In the genomic region with DNA sequence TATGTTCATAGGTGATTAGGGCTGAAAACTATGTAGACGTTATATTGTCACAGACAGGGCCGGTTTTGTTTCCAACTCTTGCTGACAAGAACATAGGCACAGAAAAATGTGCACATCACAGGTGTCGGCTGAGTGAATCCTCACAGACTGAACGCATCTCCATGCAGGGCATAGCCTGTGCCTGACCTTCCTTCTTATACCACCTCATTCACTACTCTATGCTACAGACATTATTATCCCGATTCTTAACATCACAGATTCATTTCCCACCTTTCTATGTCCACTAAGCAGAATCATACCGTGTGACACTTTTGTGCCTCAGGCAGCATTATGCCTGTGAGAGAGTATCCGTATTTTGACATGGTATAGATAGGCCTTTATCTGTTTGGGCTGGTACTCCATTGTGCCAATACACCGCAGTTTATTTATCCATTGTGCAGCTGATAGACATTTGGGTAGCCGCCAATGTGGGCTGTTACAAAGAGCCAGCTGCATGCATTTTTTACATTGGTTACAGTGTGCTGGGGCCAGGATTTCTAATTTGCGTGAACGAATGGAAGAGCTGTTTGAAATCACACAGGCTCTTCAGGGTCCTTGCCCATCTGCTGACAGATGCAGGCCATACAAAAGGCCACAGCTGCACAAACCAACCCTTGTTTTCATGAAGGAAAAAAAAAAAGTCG, we compare ENCODE assay signal across 11 mouse cellular contexts. TPM values are rescaled to one million over a fixed set of nuclear protein-coding genes. Genes with fewer than 3 reads are reported as not detected.
DNase-seq lines count a peak whose midpoint lies in the region; ATAC-seq and TF ChIP-seq lines count a peak whose summit lies in the region.
"Had no signal": no experiment of that assay in that cellular context is flagged by ENCODE, and none has a peak within 500 bp of the region (broad histone marks: within the 10 kb centered on the region; RNA-seq: fewer than 3 reads in every experiment).

No protein-coding gene starts in this region.

- DNase-seq in frontal cortex, postnatal 10 days (ENCODE audit: low spot score in 2 of 2), result peak; percentile 27 to 41
- DNase-seq in frontal cortex, postnatal 25 days (ENCODE audit: low spot score in 2 of 2), result no peak
- DNase-seq in MEL (ENCODE audit: low read depth, low spot score), result peak; percentile 5
- DNase-seq in forebrain, embryonic 14.5 days (ENCODE audit: low spot score), result peak; percentile 92
- DNase-seq in lung, postnatal 14 days, result peak; percentile 38
- DNase-seq in adrenal gland, postnatal 4 days (ENCODE audit: low spot score in 2 of 2), result no peak
- no peak for DNase-seq in urinary bladder, postnatal 14 days (ENCODE audit: low spot score)
- DNase-seq in kidney, adult 11 months, result no peak

- no peaks in the 10 kb centered on the region for H3K79me2 ChIP-seq in MEL (ENCODE audit: control insufficient read depth, insufficient read depth, low read length, poor library complexity)

- no peak for TF ChIP-seq POLR2A in MEL (IDR thresholded peaks at IDR 0.05; ENCODE audit: control insufficient read depth in 1 of 2, insufficient read depth in 1 of 2, low read depth in 1 of 2, low read length in 2 of 2, poor library complexity in 1 of 2)

- no peak for TF ChIP-seq RAD21 in MEL (IDR thresholded peaks at IDR 0.05; ENCODE audit: low read depth, low read length)

- 32% methylated on average over 12 of the region's 12 CpGs for WGBS in forebrain, embryonic 14.5 days

- H3K4me3 ChIP-seq in MEL (ENCODE audit: control insufficient read depth in 1 of 2, insufficient read depth in 1 of 2, low read depth in 2 of 2, low read length in 2 of 2), result no peak overlapping the region
- no peak overlapping the region for H3K4me3 ChIP-seq in forebrain, embryonic 14.5 days (ENCODE audit: low read depth, low read length)

- no peaks in the 10 kb centered on the region for H3K9me3 ChIP-seq in MEL (replicated peaks; ENCODE audit: insufficient read depth, low read length)
- H3K9me3 ChIP-seq in forebrain, embryonic 14.5 days (replicated peaks; ENCODE audit: control insufficient read depth, low read length), result no peaks in the 10 kb centered on the region

- no peak for TF ChIP-seq EP300 in MEL (IDR thresholded peaks at IDR 0.05; ENCODE audit: low read depth in 1 of 2, low read length in 2 of 2)

- H3K36me3 ChIP-seq in MEL (ENCODE audit: control insufficient read depth in 1 of 2, insufficient read depth in 2 of 2, low read length in 2 of 2), result no peaks in the 10 kb centered on the region
- no peaks in the 10 kb centered on the region for H3K36me3 ChIP-seq in forebrain, embryonic 14.5 days (ENCODE audit: control insufficient read depth, insufficient read depth, low read length)

- peak; percentile 92 for ATAC-seq in forebrain, embryonic 14.5 days

- no peaks in the 10 kb centered on the region for H3K27me3 ChIP-seq in MEL (ENCODE audit: control insufficient read depth in 1 of 2, insufficient read depth in 2 of 2, low read length in 2 of 2)
- H3K27me3 ChIP-seq in forebrain, embryonic 14.5 days (replicated peaks; ENCODE audit: control insufficient read depth, insufficient read depth, low read length), result no peaks in the 10 kb centered on the region

- TF ChIP-seq CTCF in MEL (IDR thresholded peaks at IDR 0.05 in 2 of 3, conservative IDR thresholded peaks at IDR 0.05 in 1 of 3; ENCODE audit: control insufficient read depth in 1 of 3, insufficient read depth in 1 of 3, low read depth in 2 of 3, low read length in 3 of 3, poor library complexity in 1 of 3, severe bottlenecking in 1 of 3), result no peak

- no peak overlapping the region for H3K27ac ChIP-seq in MEL (ENCODE audit: control insufficient read depth, low read depth, low read length)
- peak overlapping the region; percentile 61; the same call in 1 of the 2 replicates for H3K27ac ChIP-seq in forebrain, embryonic 14.5 days (ENCODE audit: low read depth, low read length)

- H3K9ac ChIP-seq in MEL (ENCODE audit: control insufficient read depth, low read depth, low read length, poor library complexity, severe bottlenecking), result no peak overlapping the region
- no peak overlapping the region for H3K9ac ChIP-seq in forebrain, embryonic 14.5 days (ENCODE audit: low read length)

- peaks cover 0 to 6% of the 10 kb centered on the region in 2 experiments; a peak in 2 of 4 replicates for H3K4me1 ChIP-seq in MEL (ENCODE audit: control insufficient read depth in 1 of 2, insufficient read depth in 2 of 2, low read length in 2 of 2)
- H3K4me1 ChIP-seq in forebrain, embryonic 14.5 days (ENCODE audit: control insufficient read depth, insufficient read depth, low read length), result peaks cover 12% of the 10 kb centered on the region; the same call in 1 of the 2 replicates

- H3K4me2 ChIP-seq in forebrain, embryonic 14.5 days (ENCODE audit: low read length), result no peak overlapping the region

TF ChIP-seq in MEL, 35 proteins besides CTCF, POLR2A, EP300 and RAD21:
- TF ChIP-seq UBTF (IDR thresholded peaks at IDR 0.05; ENCODE audit: borderline replicate concordance, insufficient read depth, low read depth, low read length) (no peak), RCOR1 (IDR thresholded peaks at IDR 0.05; ENCODE audit: low read depth, low read length) (no peak), HCFC1 (IDR thresholded peaks at IDR 0.05; ENCODE audit: low read depth, low read length) (no peak)

RNA-seq across cellular contexts. Expression of a gene that starts 33.5 kb away (rescaled TPM):
- total RNA-seq in MEL (2012; rRNA removed), result not detected in 2 replicates
- polyA plus RNA-seq in MEL (2012; ENCODE audit: insufficient read depth in 1 of 2, insufficient read length in 2 of 2, low read depth in 1 of 2, low replicate concordance in 2 of 2, missing spikeins in 1 of 2), result not detected
- polyA plus RNA-seq in forebrain, embryonic 14.5 days (2014; fragmentation: Nextera tagmentation; extraction: Ambion mirVana), result not detected in 2 replicates
- not detected for total RNA-seq in adrenal gland, postnatal 4 days (2021)
- polyA plus RNA-seq: kidney, embryonic 16.5 days; liver, embryonic 16.5 days; stomach, embryonic 14.5 days had no signal

Comparison
In these comparisons a context has a peak if more than half of its experiments do, and no peak if none do; other contexts are left out.
1. DNase-seq: peak in frontal cortex, postnatal 10 days (2 of 2), MEL (single experiment), forebrain, embryonic 14.5 days (single experiment) and lung, postnatal 14 days (single experiment); none in frontal cortex, postnatal 25 days (0 of 2), adrenal gland, postnatal 4 days (0 of 2), urinary bladder, postnatal 14 days (single experiment) and kidney, adult 11 months (single experiment).